Mouse (Mus musculus) liver, embryonic 14.5 days (tissue): ENCODE measurements at regions not wholly inside any gene's neighbourhood (a gene's known extent, or its start where the extent isn't known, plus 50 kb on each side); places are given as distances from the start of the nearest gene placed in this dataset.

Source experiments
- ATAC-seq: fragments of 200-750 bp; cut with Nextera tagmentation; 2 replicates; pipeline ENCODE4 v1.8.0; 2017; ENCODE audit warnings: moderate number of reproducible peaks, mild to moderate bottlenecking, moderate library complexity; ENCODE audit not compliant: insufficient read depth
- DNase-seq, 3 experiments: peaks; one replicate each; pipeline ENCODE4 v3.0.0-alpha.2; 2012 to 2013; ENCODE audit warnings: low read depth in 3 of 3, low spot score in 3 of 3
- H3K27ac ChIP-seq: fragments of 300-500 bp; sonication (generic); 2 replicates; pipeline ENCODE4 v1.5.1; 2014; ENCODE audit warnings: moderate library complexity, mild to moderate bottlenecking, control low read depth, inconsistent platforms
- H3K27me3 ChIP-seq: fragments of 300-500 bp; sonication (generic); 2 replicates; pipeline ENCODE4 v1.6.1; 2014; ENCODE audit warnings: mild to moderate bottlenecking, low read length, moderate library complexity; ENCODE audit not compliant: control insufficient read depth, insufficient read depth
- H3K36me3 ChIP-seq: fragments of 300-500 bp; sonication (generic); replicated peaks from 2 replicates; pipeline ENCODE4 v1.6.1; 2014; ENCODE audit warnings: low read depth; ENCODE audit not compliant: control insufficient read depth, insufficient read depth
- H3K4me1 ChIP-seq, 2 experiments: fragments of 200-500 bp in 1 of 2; fragments of 300-500 bp in 1 of 2; sonication (generic) in 1 of 2; replicated peaks; 2 replicates each; pipeline ENCODE4 v1.6.1; 2012 to 2014; ENCODE audit warnings: antibody characterized with exemption in 1 of 2, inconsistent platforms in 1 of 2, low read length in 1 of 2; ENCODE audit not compliant: control insufficient read depth in 2 of 2, insufficient read depth in 2 of 2
- H3K4me2 ChIP-seq: fragments of 300-500 bp; sonication (generic); 2 replicates; pipeline ENCODE4 v1.6.1; 2014; ENCODE audit warnings: low read depth, mild to moderate bottlenecking, control low read depth, moderate library complexity
- H3K4me3 ChIP-seq, 2 experiments: fragments of 200-500 bp in 1 of 2; fragments of 300-500 bp in 1 of 2; sonication (generic) in 1 of 2; 2 replicates each; pipeline ENCODE4 v1.5.1; 2012 to 2014; ENCODE audit warnings: low read depth in 2 of 2, low read length in 2 of 2, mild to moderate bottlenecking in 2 of 2, control low read depth in 1 of 2, inconsistent platforms in 1 of 2, moderate library complexity in 1 of 2; ENCODE audit not compliant: insufficient read depth in 1 of 2
- H3K9ac ChIP-seq: fragments of 300-500 bp; sonication (generic); replicated peaks from 2 replicates; pipeline ENCODE4 v1.6.1; 2014; ENCODE audit warnings: mild to moderate bottlenecking, control low read depth, moderate library complexity
- H3K9me3 ChIP-seq: fragments of 300-500 bp; sonication (generic); 2 replicates; pipeline ENCODE4 v1.6.1; 2016; ENCODE audit warnings: low read length, mixed read lengths; ENCODE audit not compliant: control insufficient read depth
- CTCF ChIP-seq: IDR thresholded peaks from 2 replicates; pipeline ENCODE4 v1.5.1; 2016; ENCODE audit warnings: antibody characterized with exemption, low read depth, control low read depth
- EP300 ChIP-seq: IDR thresholded peaks from 2 replicates; pipeline ENCODE4 v1.6.1; 2016; ENCODE audit warnings: antibody characterized with exemption, low read depth
- WGBS: fragments of 180-500 bp; shearing (Covaris S2); extraction: QIAGEN DNeasy Blood & Tissue Kit; methylation state at CpG from one replicate; pipeline ENCODE4 v1.1.7; 2014; ENCODE audit not compliant: insufficient replicate concordance; 5-methylcytosine and 5-hydroxymethylcytosine counted together

GRCm38 (mm10) chr11:7427771-7428170, 214.0 kb upstream of the Igfbp3 start:
- no peak overlapping the region for H3K9ac ChIP-seq
- no peak overlapping the region for H3K27ac ChIP-seq
- DNase-seq (no peak), ATAC-seq (no peak)
- 64% methylated on average over 4 of the region's 4 CpGs for WGBS
- TF ChIP-seq EP300 (no peak), CTCF (no peak)
- H3K36me3 ChIP-seq: no peaks in the 10 kb centered on the region
- H3K4me2 ChIP-seq: no peak overlapping the region
- no peaks in the 10 kb centered on the region for H3K27me3 ChIP-seq
- no peaks in the 10 kb centered on the region for H3K9me3 ChIP-seq
- H3K4me1 ChIP-seq: peaks cover 0 to 11% of the 10 kb centered on the region in 2 experiments; a peak in 1 of 4 replicates
- no peak overlapping the region for H3K4me3 ChIP-seq

GRCm38 (mm10) chr11:7425233-7425632, 211.5 kb upstream of the Igfbp3 start:
- DNase-seq: no peak
- TF ChIP-seq EP300 (no peak), CTCF (no peak)
- no peak overlapping the region for H3K4me2 ChIP-seq
- peaks cover 0 to 11% of the 10 kb centered on the region in 2 experiments; a peak in 1 of 4 replicates for H3K4me1 ChIP-seq
- ATAC-seq: no peak
- no peaks in the 10 kb centered on the region for H3K27me3 ChIP-seq
- H3K9me3 ChIP-seq: no peaks in the 10 kb centered on the region
- no peak overlapping the region for H3K4me3 ChIP-seq
- no peak overlapping the region for H3K27ac ChIP-seq
- no peak overlapping the region for H3K9ac ChIP-seq
- H3K36me3 ChIP-seq: no peaks in the 10 kb centered on the region
- 50% methylated on average over 1 of the region's 1 CpGs for WGBS

DNA sequence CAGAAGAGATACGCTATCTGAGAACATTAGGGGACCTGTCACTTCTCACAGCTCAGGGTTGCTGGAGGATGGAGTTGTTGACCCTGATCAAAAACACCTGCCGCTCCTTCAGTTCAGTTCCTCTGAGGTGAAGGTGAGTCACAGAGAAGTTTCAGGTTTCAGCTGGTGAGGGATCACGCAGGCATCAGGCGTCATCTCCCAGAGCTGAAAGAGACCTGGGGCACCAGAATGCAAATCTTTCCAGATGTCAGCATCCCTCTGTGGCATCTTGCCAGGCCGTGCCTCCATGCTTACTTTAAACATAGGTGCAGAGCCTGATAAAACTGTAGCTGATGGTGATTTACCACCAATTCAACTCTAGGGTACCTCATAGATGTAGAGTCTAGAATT, 210.4 kb upstream of the Igfbp3 start:
- no peaks in the 10 kb centered on the region for H3K9me3 ChIP-seq
- no peak overlapping the region for H3K9ac ChIP-seq
- no peak overlapping the region for H3K27ac ChIP-seq
- TF ChIP-seq EP300 (no peak), CTCF (no peak)
- DNase-seq (no peak), ATAC-seq (no peak)
- WGBS: 46% methylated on average over 5 of the region's 5 CpGs
- no peak overlapping the region for H3K4me3 ChIP-seq
- no peak overlapping the region for H3K4me2 ChIP-seq
- H3K36me3 ChIP-seq: no peaks in the 10 kb centered on the region
- H3K4me1 ChIP-seq: peaks cover 0 to 11% of the 10 kb centered on the region in 2 experiments; a peak in 1 of 4 replicates
- no peaks in the 10 kb centered on the region for H3K27me3 ChIP-seq

DNA sequence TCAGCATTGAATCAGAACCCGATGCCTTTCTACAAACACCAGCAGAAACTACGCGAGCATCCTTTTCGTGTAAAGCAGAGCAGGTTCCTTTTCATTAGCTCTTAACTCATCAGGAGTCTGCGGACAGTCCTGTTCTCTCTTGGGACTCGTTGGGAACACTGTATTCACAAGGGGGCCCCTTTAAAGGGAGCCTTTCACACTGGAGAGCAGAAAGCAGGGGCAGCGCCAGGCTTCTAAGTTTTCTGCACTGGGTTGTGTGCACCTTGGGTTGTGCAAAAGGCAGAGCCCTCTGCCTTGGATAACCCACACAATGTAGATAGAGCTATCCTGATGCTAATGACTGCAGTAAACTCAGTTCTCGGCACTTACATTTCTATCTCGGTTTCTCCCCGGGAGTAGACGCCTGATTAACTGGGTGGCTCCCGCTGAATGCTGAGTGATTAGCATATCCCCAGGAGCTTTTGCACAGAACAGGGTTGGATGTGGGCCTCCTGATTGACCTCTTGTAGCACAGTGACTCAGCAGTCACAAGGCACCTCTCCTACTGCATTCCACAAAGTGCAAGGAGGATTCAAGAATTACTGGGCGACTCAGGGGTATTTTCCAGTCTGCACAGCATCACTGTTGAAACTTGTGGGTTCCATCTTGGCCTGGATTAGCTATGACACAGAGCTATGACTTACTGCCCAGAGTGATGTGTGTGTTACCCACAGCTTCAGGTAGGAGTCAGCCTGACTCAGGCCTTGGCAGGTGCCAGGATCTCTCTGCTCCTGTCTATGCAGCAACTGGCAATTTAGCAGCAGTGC, 209.8 kb upstream of the Igfbp3 start:
- TF ChIP-seq EP300 (0 out of 2 replicates have a peak, but pooled peaks have one; percentile 19), CTCF (no peak)
- Histone ChIP-seq H3K4me2 (peak overlapping the region; percentile 39; the same call in 1 of the 2 replicates), H3K4me1 (peaks cover 0 to 11% of the 10 kb centered on the region in 2 experiments; a peak in 1 of 4 replicates), H3K27me3 (no peaks in the 10 kb centered on the region), H3K9ac (no peak overlapping the region), H3K4me3 (no peak overlapping the region), H3K9me3 (no peaks in the 10 kb centered on the region), H3K27ac (peak overlapping the region; percentile 25; the same call in 1 of the 2 replicates), H3K36me3 (no peaks in the 10 kb centered on the region)
- peak; percentile 14 to 32 (median 31) for DNase-seq
- ATAC-seq: peak; percentile 94
- WGBS: 21% methylated on average over 13 of the region's 13 CpGs

DNA sequence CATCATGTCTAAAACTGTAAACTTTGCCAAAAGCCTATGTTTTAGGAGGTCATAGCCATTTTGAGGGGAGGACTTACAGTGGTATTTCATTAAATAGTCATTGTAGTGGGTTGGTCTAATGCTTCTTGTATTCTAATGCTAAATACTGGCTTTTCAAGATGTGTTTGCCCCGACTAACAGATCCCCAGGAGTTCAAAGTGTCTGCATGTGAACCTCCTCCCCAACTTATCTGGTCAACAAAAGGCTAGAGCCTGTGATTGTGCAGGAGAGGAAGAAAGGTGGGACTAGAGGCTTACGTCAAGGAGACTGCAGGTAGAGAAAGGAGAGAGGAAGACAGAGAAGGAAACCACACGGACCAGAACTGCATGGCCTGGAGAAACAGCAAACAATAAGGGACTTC, 198.9 kb upstream of the Igfbp3 start:
- TF ChIP-seq CTCF (no peak), EP300 (no peak)
- Histone ChIP-seq H3K4me2 (no peak overlapping the region), H3K27me3 (no peaks in the 10 kb centered on the region), H3K9ac (no peak overlapping the region), H3K4me1 (no peaks in the 10 kb centered on the region), H3K9me3 (no peaks in the 10 kb centered on the region), H3K4me3 (no peak overlapping the region), H3K27ac (no peak overlapping the region), H3K36me3 (no peaks in the 10 kb centered on the region)
- 45% methylated on average over 3 of the region's 3 CpGs for WGBS
- ATAC-seq: no peak
- DNase-seq: no peak
